Mouse (Mus musculus) MEL (cell line): ENCODE measurements around the gene Atp6v1a.

ENCODE experiments used
- BHLHE40 ChIP-seq: IDR thresholded peaks from 2 replicates; pipeline ENCODE4 v1.6.1; 2012; ENCODE audit warnings: low read depth, mild to moderate bottlenecking, inconsistent platforms, low read length, improper control_type of control experiment, borderline replicate concordance
- ELF1 ChIP-seq: IDR thresholded peaks from 2 replicates; pipeline ENCODE4 v1.6.1; 2014; ENCODE audit warnings: low read depth, mild to moderate bottlenecking, inconsistent platforms, low read length, improper control_type of control experiment, moderate library complexity
- GABPA ChIP-seq: IDR thresholded peaks from 2 replicates; pipeline ENCODE4 v1.6.1; 2012; ENCODE audit warnings: low read depth, mild to moderate bottlenecking, inconsistent platforms, low read length, improper control_type of control experiment, moderate library complexity
- HCFC1 ChIP-seq: IDR thresholded peaks from 2 replicates; pipeline ENCODE4 v1.6.1; 2012; ENCODE audit warnings: low read depth, mild to moderate bottlenecking, inconsistent platforms, low read length, improper control_type of control experiment, moderate library complexity
- JUND ChIP-seq: IDR thresholded peaks from 2 replicates; pipeline ENCODE4 v1.6.1; 2011; ENCODE audit warnings: low read depth, mild to moderate bottlenecking, improper control_type of control experiment, low read length
- MAFK ChIP-seq: IDR thresholded peaks from 2 replicates; pipeline ENCODE4 v1.6.1; 2011; ENCODE audit warnings: low read depth, mild to moderate bottlenecking, low read length, improper control_type of control experiment, borderline replicate concordance
- MAX ChIP-seq: IDR thresholded peaks from 2 replicates; pipeline ENCODE4 v1.6.1; 2011; ENCODE audit warnings: low read length, improper control_type of control experiment
- POLR2A ChIP-seq, 2 experiments: IDR thresholded peaks; 2 replicates each; pipeline ENCODE4 v1.6.1; 2011 to 2012; ENCODE audit warnings: low read length in 2 of 2, mild to moderate bottlenecking in 2 of 2, control low read depth in 1 of 2, improper control_type of control experiment in 1 of 2, low read depth in 1 of 2, moderate library complexity in 1 of 2; ENCODE audit not compliant: control insufficient read depth in 1 of 2, insufficient read depth in 1 of 2, poor library complexity in 1 of 2
- TAL1 ChIP-seq: IDR thresholded peaks from 2 replicates; pipeline ENCODE4 v1.6.1; 2012; ENCODE audit warnings: mild to moderate bottlenecking, inconsistent platforms, low read length, moderate library complexity, mixed read lengths
- TBP ChIP-seq: IDR thresholded peaks from 2 replicates; pipeline ENCODE4 v1.8.0; 2011; ENCODE audit warnings: low read depth, low read length, improper control_type of control experiment
- USF1 ChIP-seq: IDR thresholded peaks from 2 replicates; pipeline ENCODE4 v1.6.1; 2014; ENCODE audit warnings: low read depth, mild to moderate bottlenecking, inconsistent platforms, low read length, improper control_type of control experiment, moderate library complexity
- ZC3H11A ChIP-seq: IDR thresholded peaks from 2 replicates; pipeline ENCODE4 v1.6.1; 2012; ENCODE audit warnings: low read depth, mild to moderate bottlenecking, inconsistent platforms, low read length, improper control_type of control experiment
- ZKSCAN1 ChIP-seq: IDR thresholded peaks from 2 replicates; pipeline ENCODE4 v1.6.1; 2012; ENCODE audit warnings: low read depth, mild to moderate bottlenecking, inconsistent platforms, low read length, improper control_type of control experiment, moderate library complexity
- ZMIZ1 ChIP-seq: IDR thresholded peaks from 2 replicates; pipeline ENCODE4 v1.6.1; 2012; ENCODE audit warnings: low read depth, mild to moderate bottlenecking, inconsistent platforms, low read length, improper control_type of control experiment, moderate library complexity

DNA sequence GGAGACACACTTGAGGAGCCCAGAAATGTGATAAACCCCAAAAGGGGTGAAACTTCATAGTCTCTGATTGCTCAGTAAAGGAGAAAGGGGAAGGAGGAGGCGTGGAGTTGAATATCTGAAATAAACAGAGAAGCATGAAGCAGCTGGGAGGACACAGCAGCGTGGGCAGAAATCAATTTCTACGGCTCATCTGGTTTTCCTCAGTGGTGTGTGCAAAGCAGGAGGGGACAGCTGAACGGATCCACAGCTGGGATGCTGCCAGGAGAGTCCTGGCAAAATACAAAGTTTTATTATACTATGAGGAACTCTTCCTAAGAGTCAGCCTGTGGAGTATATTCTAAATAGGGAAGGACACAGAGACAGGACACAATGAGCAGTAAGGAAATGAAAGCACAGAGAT, 30.5 kb downstream of the Atp6v1a start:
- TF ChIP-seq POLR2A (IDR thresholded peaks at IDR 0.05; ENCODE audit: control insufficient read depth in 1 of 2, insufficient read depth in 1 of 2, low read depth in 1 of 2, low read length in 2 of 2, poor library complexity in 1 of 2) (no peak), TBP (no peak), ELF1 (no peak), JUND (no peak), ZMIZ1 (no peak), MAX (no peak), MAFK (no peak), BHLHE40 (no peak), ZC3H11A (no peak), GABPA (no peak), HCFC1 (no peak), ZKSCAN1 (no peak), USF1 (no peak), TAL1 (no peak)
